Mouse (Mus musculus): ENCODE data around the gene Rsc1a1. TPM values are rescaled to one million over a fixed set of nuclear protein-coding genes. Genes with fewer than 3 reads are reported as not detected.
A peak's percentile ranks its signal among the peaks of the same experiment; 100 is the strongest.

The Rsc1a1 gene
- polyA plus RNA-seq, 1 experiment from 2014 or later = 0.44 TPM

GRCm38 (mm10) chr4:141648262-141648661 lies 37.1 kb downstream of the Rsc1a1 start:
- Histone ChIP-seq H3K4me2 (no peak overlapping the region), H3K36me3 (peaks cover 24% of the 10 kb centered on the region), H3K27ac (no peak overlapping the region), H3K4me1 (replicated peaks) (peaks cover 41% of the 10 kb centered on the region), H3K9me3 (no peaks in the 10 kb centered on the region), H3K4me3 (no peak overlapping the region), H3K27me3 (no peaks in the 10 kb centered on the region), H3K9ac (no peak overlapping the region)
- ATAC-seq (ENCODE audit: low FRiP score) = no peak
- 95% methylated on average over 5 of the region's 5 CpGs for WGBS

GRCm38 (mm10) chr4:141647187-141647586 lies 38.2 kb downstream of the Rsc1a1 start:
- H3K4me2 ChIP-seq = no peak overlapping the region
- H3K9me3 ChIP-seq = no peaks in the 10 kb centered on the region
- H3K9ac ChIP-seq = no peak overlapping the region
- H3K36me3 ChIP-seq = peaks cover 25% of the 10 kb centered on the region
- WGBS = 88% methylated on average over 3 of the region's 3 CpGs
- H3K4me1 ChIP-seq (replicated peaks) = peaks cover 42% of the 10 kb centered on the region
- no peak for ATAC-seq (ENCODE audit: low FRiP score)
- H3K27ac ChIP-seq = no peak overlapping the region
- no peak overlapping the region for H3K4me3 ChIP-seq
- no peaks in the 10 kb centered on the region for H3K27me3 ChIP-seq

- H3K36me3 ChIP-seq = peaks cover 31% of the 10 kb centered on the region
- H3K4me2 ChIP-seq = no peak overlapping the region
- no peak overlapping the region for H3K9ac ChIP-seq
- WGBS = 95% methylated on average over 8 of the region's 8 CpGs
- no peaks in the 10 kb centered on the region for H3K27me3 ChIP-seq
- ATAC-seq (ENCODE audit: low FRiP score) = no peak
- H3K4me1 ChIP-seq (replicated peaks) = peaks cover 32% of the 10 kb centered on the region
- H3K4me3 ChIP-seq = no peak overlapping the region
- no peak overlapping the region for H3K27ac ChIP-seq
- no peaks in the 10 kb centered on the region for H3K9me3 ChIP-seq
Observed at GRCm38 (mm10) chr4:141645988-141646387, 39.4 kb downstream of the Rsc1a1 start.

- Histone ChIP-seq H3K27ac (peak overlapping the region; percentile 86), H3K9me3 (no peaks in the 10 kb centered on the region), H3K36me3 (peaks cover 51% of the 10 kb centered on the region), H3K27me3 (no peaks in the 10 kb centered on the region), H3K9ac (no peak overlapping the region), H3K4me2 (0 out of 2 replicates have a peak overlapping the region, but pooled peaks have one; percentile 15), H3K4me1 (replicated peaks) (peaks cover 18% of the 10 kb centered on the region), H3K4me3 (no peak overlapping the region)
- peak; percentile 67; the same call in 1 of the 2 replicates for ATAC-seq (ENCODE audit: low FRiP score)
- 32% methylated on average over 7 of the region's 7 CpGs for WGBS
Observed at GRCm38 (mm10) chr4:141643118-141643855, 42.1 kb downstream of the Rsc1a1 start.

GRCm38 (mm10) chr4:141641961-141642811 lies 43.2 kb downstream of the Rsc1a1 start:
- H3K27me3 ChIP-seq = no peaks in the 10 kb centered on the region
- H3K4me1 ChIP-seq (replicated peaks) = peaks cover 16% of the 10 kb centered on the region
- H3K9me3 ChIP-seq = no peaks in the 10 kb centered on the region
- ATAC-seq (ENCODE audit: low FRiP score) = no peak
- 92% methylated on average over 25 of the region's 25 CpGs for WGBS
- peaks cover 55% of the 10 kb centered on the region for H3K36me3 ChIP-seq
- H3K4me3 ChIP-seq = no peak overlapping the region
- no peak overlapping the region for H3K4me2 ChIP-seq
- no peak overlapping the region for H3K9ac ChIP-seq
- H3K27ac ChIP-seq = peak overlapping the region; percentile 60

- no peak overlapping the region for H3K4me3 ChIP-seq
- no peak overlapping the region for H3K27ac ChIP-seq
- H3K27me3 ChIP-seq = no peaks in the 10 kb centered on the region
- no peak for ATAC-seq (ENCODE audit: low FRiP score)
- WGBS = 92% methylated on average over 7 of the region's 7 CpGs
- H3K9me3 ChIP-seq = no peaks in the 10 kb centered on the region
- no peak overlapping the region for H3K4me2 ChIP-seq
- H3K36me3 ChIP-seq = peaks cover 60% of the 10 kb centered on the region
- no peak overlapping the region for H3K9ac ChIP-seq
- H3K4me1 ChIP-seq (replicated peaks) = peaks cover 16% of the 10 kb centered on the region
Observed at GRCm38 (mm10) chr4:141641353-141641771, 44.0 kb downstream of the Rsc1a1 start.

GRCm38 (mm10) chr4:141639474-141639873 lies 45.9 kb downstream of the Rsc1a1 start:
- 71% methylated on average over 11 of the region's 11 CpGs for WGBS
- no peak overlapping the region for H3K4me2 ChIP-seq
- H3K27ac ChIP-seq = no peak overlapping the region
- no peak for ATAC-seq (ENCODE audit: low FRiP score)
- H3K27me3 ChIP-seq = no peaks in the 10 kb centered on the region
- peaks cover 69% of the 10 kb centered on the region for H3K36me3 ChIP-seq
- H3K4me1 ChIP-seq (replicated peaks) = peaks cover 16% of the 10 kb centered on the region
- no peak overlapping the region for H3K4me3 ChIP-seq
- H3K9ac ChIP-seq = no peak overlapping the region
- H3K9me3 ChIP-seq = no peaks in the 10 kb centered on the region

- Histone ChIP-seq H3K9ac (no peak overlapping the region), H3K27me3 (no peaks in the 10 kb centered on the region), H3K36me3 (peaks cover 86% of the 10 kb centered on the region), H3K9me3 (no peaks in the 10 kb centered on the region), H3K27ac (no peak overlapping the region), H3K4me1 (replicated peaks) (no peaks in the 10 kb centered on the region), H3K4me2 (no peak overlapping the region), H3K4me3 (no peak overlapping the region)
- WGBS = 96% methylated on average over 5 of the region's 5 CpGs
- no peak for ATAC-seq (ENCODE audit: low FRiP score)
Observed at GRCm38 (mm10) chr4:141636693-141637092, 48.7 kb downstream of the Rsc1a1 start.

- H3K36me3 ChIP-seq = peaks cover 86% of the 10 kb centered on the region
- 89% methylated on average over 9 of the region's 9 CpGs for WGBS
- H3K27me3 ChIP-seq = no peaks in the 10 kb centered on the region
Observed at GRCm38 (mm10) chr4:141635991-141636390, 49.4 kb downstream of the Rsc1a1 start.

More at GRCm38 (mm10) chr4:141635991-141636390, 49.4 kb downstream of the Rsc1a1 start:
- H3K4me1 ChIP-seq (replicated peaks) = no peaks in the 10 kb centered on the region
- H3K27ac ChIP-seq = no peak overlapping the region
- no peaks in the 10 kb centered on the region for H3K9me3 ChIP-seq
- H3K9ac ChIP-seq = no peak overlapping the region
- H3K4me2 ChIP-seq = no peak overlapping the region
- ATAC-seq (ENCODE audit: low FRiP score) = no peak
- no peak overlapping the region for H3K4me3 ChIP-seq

Other genes with a start within 250 kb of the Rsc1a1 start
- not detected in 2 replicates for gene Srarp, start 249.5 kb downstream of the Rsc1a1 start, polyA plus RNA-seq (2015; fragmentation: Nextera tagmentation; extraction: Ambion mirVana)
- 50.0 and 50.3 TPM in 2 replicates for gene Zbtb17, start 240.9 kb downstream of the Rsc1a1 start, polyA plus RNA-seq (2015; fragmentation: Nextera tagmentation; extraction: Ambion mirVana)
- gene Spen, start 147.0 kb downstream of the Rsc1a1 start, polyA plus RNA-seq (2015; fragmentation: Nextera tagmentation; extraction: Ambion mirVana) = 19.2 and 19.7 TPM in 2 replicates
- 41.0 and 43.3 TPM in 2 replicates for gene Fblim1, start 79.5 kb downstream of the Rsc1a1 start, polyA plus RNA-seq (2015; fragmentation: Nextera tagmentation; extraction: Ambion mirVana)
- 0.25 and 0.43 TPM in 2 replicates for gene Tmem82, start 67.0 kb downstream of the Rsc1a1 start, polyA plus RNA-seq (2015; fragmentation: Nextera tagmentation; extraction: Ambion mirVana)
- gene Slc25a34, start 61.8 kb downstream of the Rsc1a1 start, polyA plus RNA-seq (2015; fragmentation: Nextera tagmentation; extraction: Ambion mirVana) = 0.26 TPM in 1 of 2 replicates, not detected in the other
- 6.9 and 8.2 TPM in 2 replicates for gene Plekhm2, start 20.7 kb downstream of the Rsc1a1 start, polyA plus RNA-seq (2015; fragmentation: Nextera tagmentation; extraction: Ambion mirVana)
- gene Ddi2, start 37.8 kb upstream of the Rsc1a1 start, polyA plus RNA-seq (2015; fragmentation: Nextera tagmentation; extraction: Ambion mirVana) = 14.9 and 16.0 TPM in 2 replicates
- not detected in 2 replicates for gene Agmat, start 61.1 kb upstream of the Rsc1a1 start, polyA plus RNA-seq (2015; fragmentation: Nextera tagmentation; extraction: Ambion mirVana)
- gene Dnajc16, start 105.3 kb upstream of the Rsc1a1 start, polyA plus RNA-seq (2015; fragmentation: Nextera tagmentation; extraction: Ambion mirVana) = 6.5 and 6.6 TPM in 2 replicates
- 20.2 and 21.6 TPM in 2 replicates for gene Casp9, start 108.0 kb upstream of the Rsc1a1 start, polyA plus RNA-seq (2015; fragmentation: Nextera tagmentation; extraction: Ambion mirVana)
- not detected in 2 replicates for gene Cela2a, start 140.6 kb upstream of the Rsc1a1 start, polyA plus RNA-seq (2015; fragmentation: Nextera tagmentation; extraction: Ambion mirVana)
- not detected in 2 replicates for gene Ctrc, start 160.8 kb upstream of the Rsc1a1 start, polyA plus RNA-seq (2015; fragmentation: Nextera tagmentation; extraction: Ambion mirVana)
- 68.1 and 68.6 TPM in 2 replicates for gene Efhd2, start 189.3 kb upstream of the Rsc1a1 start, polyA plus RNA-seq (2015; fragmentation: Nextera tagmentation; extraction: Ambion mirVana)

Data from hindbrain, embryonic 13.5 days (tissue).